Mouse (Mus musculus): ENCODE measurements at regions not wholly inside any gene's neighbourhood (a gene's known extent, or its start where the extent isn't known, plus 50 kb on each side); places are given as distances from the start of the nearest gene placed in this dataset.
A peak's percentile ranks its signal among the peaks of the same experiment; 100 is the strongest.

DNA sequence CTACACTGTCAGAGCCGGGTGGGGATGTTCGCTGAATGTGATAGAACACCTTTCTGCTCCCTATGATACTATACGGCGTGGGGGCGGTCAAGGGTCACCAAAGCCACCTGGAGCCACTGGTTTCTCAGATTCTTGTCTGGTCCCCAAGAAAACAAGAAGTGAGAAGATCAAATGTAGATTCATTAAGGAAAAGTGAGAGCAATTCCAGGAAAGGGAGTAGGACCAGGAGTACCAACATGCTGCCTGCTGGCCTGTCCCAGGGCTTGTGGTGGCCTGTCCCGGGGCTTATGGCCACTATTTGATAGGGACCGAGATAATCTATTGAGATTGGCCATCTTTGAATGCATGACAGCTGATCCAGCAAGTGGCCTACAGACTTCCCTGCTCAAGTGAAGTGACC lies 58.8 kb upstream of the Fut8 start:
- no peak for DNase-seq (ENCODE audit: low read depth, low spot score)

DNA sequence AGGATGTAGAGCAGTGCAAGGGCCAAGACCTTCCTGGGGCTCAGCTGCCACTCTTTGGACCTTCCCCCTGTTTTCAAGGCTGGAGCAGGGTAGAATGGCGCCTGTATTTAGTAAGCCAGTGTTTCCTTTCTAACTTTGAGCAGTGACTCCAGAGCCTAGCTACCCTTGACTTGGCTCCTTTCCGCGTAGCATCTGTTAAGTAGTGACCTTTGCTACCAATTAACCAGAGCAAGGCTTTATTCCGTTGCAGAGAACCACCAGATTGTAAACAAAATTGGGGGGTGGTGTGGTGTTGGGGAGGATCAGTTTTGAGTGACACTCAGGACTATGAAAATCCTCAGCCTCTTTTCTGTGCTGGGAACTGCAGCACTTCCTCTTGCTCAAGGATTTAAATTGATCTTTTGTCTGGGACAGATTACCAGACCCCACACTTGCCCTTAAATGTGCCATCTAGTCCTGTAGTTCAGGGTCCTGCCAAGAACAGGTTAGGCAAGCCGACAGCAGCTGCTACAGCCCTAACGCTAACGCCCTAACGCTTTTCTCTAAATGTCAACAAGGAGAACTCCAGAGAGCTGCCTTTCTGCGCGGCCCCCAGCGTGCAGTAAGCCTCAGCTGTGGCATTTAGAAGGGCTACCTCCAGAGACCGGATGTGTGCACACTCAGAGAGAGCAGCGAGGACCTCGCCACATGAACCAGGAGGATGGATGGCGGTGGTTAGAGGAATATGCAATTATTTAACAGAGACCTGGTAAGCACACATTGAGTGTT lies 59.9 kb upstream of the Fut8 start:
- DNase-seq (ENCODE audit: low read depth, low spot score) = peak; percentile 32

DNA sequence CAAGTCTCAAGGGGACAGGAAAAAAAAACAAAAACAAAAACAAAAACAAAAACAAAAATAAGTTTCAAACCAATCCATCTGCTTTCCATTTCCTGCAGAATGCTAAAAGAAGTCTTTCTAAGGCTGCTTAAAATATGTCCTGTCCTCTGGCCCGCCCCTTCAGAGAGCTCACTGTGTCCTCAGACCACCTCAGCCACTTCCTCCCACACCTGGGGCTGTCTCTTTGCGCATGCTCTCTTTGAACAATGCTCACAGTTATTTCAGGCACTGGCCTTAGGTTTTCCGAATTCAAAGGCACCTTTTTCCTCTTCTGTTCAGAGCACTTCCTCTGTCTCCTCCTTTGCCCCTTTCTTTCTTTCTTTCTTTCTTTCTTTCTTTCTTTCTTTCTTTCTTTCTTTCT lies 60.6 kb upstream of the Fut8 start:
- DNase-seq (ENCODE audit: low read depth, low spot score) = no peak

DNA sequence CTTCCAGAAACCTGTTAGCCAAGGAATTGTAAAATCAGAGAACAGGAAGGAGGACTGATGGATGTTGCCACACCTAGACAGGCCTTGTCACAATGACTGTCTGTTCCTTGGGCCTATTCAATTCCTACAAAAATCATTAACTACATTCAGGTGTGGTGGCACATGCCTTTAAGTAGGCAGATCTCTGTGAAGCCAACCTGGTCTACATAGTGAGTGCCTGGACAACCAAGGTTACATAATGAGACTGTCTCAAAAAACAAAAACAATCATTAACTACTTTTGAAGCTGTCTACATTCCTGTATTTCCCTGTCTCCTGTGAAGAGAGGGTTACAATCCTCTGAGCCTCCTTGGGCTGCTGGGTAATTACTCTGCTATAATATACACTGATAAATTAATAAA lies 63.9 kb upstream of the Fut8 start:
- no peak for DNase-seq (ENCODE audit: low read depth, low spot score)

DNA sequence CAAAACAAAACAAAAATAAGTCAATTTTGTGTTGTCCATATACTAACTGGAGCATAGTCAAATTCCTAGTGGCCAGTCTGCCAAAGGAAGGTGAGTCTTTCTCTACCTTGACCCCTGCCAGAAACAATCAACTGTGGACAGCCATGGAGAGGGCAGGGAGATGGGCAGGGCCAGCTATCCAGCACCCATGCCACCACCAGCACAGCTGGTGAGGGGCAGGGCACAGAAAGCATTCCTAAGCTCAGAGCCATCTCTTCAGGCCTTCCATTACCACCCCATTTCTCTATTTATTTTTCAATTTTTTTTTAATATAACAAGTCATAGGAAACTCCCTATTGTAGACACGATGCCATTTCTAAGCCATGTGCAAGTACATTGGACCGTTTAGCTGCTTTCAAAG lies 65.4 kb upstream of the Fut8 start:
- no peak for DNase-seq (ENCODE audit: low read depth, low spot score)

DNA sequence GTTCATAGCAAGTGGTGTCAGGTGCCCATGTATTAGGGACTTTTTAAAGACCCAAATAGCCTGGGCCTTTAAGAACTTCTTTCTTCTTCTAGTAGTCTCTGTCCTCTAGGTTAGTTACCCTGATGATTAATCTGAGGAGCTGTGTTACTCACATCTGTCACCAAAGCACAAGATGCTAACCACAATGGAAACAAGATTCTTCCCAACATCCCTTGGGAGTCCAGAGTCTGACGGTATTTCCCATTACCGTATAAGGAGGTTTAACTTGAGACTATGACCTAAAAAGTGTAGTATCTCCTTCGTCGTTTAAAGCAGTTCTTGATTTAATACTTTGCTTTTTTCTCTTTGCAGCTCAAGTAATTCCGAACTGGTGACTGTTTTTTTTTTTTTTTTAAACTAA lies 67.7 kb upstream of the Fut8 start:
- DNase-seq (ENCODE audit: low read depth, low spot score) = no peak

DNA sequence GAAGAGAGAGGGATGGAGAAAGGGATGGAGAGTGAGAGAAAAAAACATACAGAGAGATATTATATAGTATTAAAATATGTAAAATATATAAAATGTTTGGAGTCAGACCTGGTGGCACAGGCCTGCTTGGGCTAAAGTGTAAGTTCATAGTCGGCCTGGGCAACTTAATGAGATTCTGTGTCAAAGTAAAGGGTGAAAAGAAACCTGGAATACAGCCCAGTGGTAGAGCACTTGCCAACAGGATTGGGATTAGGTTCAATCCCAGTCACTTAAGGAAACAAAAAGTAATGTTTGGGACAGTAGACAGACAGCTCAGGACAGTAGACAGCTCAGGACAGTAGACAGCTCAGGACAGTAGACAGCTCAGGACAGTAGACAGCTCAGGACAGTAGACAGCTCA lies 69.6 kb upstream of the Fut8 start:
- DNase-seq (ENCODE audit: low read depth, low spot score) = no peak

DNA sequence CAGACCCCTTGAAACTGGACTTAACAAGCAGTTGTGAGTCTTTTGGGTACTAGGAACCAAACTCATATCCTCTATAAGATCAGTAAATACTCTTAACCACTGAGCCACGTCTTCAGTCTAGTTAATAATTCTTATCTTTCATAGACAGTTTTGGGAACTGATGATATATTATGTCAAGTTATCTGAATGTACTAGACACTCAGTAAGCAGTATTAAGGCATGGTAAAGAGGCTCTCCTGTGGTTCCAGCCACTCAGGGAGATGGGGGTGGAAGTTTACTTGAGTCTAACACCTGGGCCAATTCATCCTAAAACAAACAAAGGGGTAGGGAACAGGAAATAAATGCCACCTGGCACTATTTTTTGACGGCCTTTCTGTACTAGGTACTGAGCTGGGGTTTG lies 81.2 kb upstream of the Fut8 start:
- DNase-seq (ENCODE audit: low read depth, low spot score) = no peak

DNA sequence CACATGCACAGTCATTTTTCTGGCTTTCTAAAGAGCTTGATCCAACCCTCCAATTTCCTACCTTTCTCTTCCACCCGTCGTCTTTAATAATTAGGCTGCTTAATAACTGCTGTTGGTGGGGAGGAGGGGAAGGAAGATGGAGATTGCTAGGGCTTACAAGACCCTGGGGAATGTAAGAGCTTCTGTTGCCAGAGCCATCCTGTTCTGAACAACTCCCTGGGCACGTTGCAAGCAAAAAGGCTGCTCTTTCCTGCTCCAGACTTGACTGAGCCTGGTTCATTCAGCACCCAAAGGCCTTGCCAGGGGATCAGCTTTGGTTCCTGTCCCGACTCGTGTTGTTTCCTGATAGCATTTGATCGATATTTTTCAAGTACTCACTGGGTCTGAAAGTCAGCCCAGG lies 82.3 kb upstream of the Fut8 start:
- no peak for DNase-seq (ENCODE audit: low read depth, low spot score)

DNA sequence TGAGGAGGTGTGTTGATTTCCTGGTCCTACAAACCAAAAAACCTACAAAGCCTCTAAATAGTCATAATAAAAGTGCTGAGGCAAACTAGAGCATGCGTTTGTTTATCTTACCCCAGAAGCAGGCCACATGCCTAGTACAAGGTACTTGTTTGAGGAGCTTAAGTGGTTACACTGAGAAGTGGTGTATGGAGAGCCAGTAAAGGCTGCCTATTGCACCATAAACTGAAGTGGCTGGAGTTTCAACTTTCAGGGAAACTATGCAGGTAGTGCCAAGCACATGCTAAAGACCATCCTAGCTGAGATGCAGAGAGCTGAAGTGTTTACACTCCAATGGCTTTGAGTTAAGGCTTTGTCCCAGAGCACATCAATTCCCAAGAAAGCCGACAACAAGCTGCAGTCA lies 86.5 kb upstream of the Fut8 start:
- no peak for DNase-seq (ENCODE audit: low read depth, low spot score)

DNA sequence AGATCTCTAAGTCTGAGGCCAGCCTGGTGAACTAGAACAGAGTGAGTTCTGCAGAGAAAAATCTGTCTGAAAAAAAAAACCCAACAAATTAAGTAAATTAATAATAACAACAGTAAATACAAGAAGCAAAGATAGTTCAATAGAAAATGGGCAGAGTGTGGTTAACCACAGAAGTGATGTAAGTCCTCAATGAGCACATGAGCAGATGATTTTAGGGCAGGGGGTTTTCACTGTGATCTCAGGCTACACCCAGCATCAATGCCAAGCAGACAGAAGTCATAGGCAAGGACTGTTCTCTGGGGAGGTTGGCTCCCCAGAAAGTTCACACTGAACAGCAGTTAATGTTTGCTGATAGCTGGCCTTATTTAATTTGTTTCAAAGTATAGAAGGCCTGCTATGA lies 88.1 kb upstream of the Fut8 start:
- DNase-seq (ENCODE audit: low read depth, low spot score) = no peak

DNA sequence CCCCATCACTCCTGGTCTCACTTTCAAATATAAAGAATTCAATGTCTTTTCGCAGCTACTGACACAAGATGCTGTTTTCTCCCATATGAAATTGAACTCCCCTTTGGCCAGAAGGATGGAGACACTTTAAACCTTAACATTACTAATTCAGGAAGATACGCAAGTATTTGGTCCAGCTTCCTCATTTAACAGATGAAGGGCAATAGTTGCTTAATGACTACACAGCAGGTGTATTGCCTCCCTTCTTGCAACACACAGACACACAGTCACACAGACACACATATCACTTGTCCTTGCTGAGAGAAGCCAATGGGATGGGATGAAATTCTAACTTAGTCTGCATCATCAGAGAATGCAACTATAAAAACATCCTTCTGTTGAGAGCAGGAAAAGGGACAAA lies 89.8 kb upstream of the Fut8 start:
- no peak for DNase-seq (ENCODE audit: low read depth, low spot score)

DNA sequence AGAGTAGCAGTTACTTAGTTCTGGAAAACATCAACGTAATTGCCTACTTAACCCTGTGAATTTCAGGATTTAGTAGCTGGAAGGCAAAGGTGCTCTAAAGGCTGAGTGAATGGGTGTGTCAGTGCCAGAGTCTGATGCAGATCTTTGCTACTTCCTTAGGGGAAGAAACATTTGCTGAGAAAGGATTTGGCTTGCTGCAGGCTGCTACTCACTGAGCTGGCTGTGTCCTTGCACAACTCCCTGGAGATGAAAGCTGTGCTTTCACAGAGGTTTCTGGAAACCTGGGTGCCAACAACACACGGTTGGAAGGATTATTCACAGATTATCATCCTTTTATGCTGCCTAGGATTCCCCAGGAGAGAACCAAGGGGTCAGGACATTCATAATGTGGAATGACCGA lies 94.0 kb upstream of the Fut8 start:
- DNase-seq (ENCODE audit: low read depth, low spot score) = no peak

DNA sequence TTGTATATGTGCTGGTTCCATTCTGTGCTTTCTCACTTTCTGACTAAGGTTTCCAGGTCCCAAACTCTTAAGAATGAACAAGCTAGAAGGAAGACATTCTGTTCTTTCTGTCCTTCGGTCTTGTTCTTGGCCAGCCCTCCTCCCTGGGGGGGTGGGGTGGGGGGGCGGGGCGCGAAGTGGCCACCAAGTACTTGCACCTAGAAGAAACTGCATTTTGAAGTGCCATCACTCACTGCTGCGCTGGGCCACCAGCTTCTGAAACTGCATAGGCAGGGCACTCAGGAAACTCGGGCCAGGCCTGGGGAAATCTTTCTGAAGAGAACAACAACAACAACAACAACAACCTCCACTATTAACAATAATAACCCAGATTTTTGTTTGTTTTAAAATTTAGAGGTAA lies 94.4 kb upstream of the Fut8 start:
- DNase-seq (ENCODE audit: low read depth, low spot score) = no peak

DNA sequence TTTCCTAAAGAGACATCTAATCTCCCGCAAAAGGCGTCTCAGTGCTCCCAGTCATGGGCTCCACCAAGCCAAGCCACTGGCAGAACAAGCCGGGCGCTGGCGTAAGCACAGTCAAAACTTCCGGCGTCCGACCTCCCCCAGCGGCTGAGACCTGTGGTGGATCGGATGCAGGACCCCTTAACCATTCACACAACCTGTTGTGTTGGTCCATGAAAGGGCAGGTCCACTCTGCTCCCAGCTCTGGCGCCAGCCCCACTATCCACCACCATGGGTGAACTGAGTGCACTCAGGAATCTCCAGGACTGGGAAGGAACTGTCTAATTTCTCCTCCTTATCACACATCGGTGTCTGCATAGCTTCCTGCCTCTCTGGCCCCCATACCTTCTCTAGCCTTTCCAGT lies 94.8 kb upstream of the Fut8 start:
- DNase-seq (ENCODE audit: low read depth, low spot score) = no peak

DNA sequence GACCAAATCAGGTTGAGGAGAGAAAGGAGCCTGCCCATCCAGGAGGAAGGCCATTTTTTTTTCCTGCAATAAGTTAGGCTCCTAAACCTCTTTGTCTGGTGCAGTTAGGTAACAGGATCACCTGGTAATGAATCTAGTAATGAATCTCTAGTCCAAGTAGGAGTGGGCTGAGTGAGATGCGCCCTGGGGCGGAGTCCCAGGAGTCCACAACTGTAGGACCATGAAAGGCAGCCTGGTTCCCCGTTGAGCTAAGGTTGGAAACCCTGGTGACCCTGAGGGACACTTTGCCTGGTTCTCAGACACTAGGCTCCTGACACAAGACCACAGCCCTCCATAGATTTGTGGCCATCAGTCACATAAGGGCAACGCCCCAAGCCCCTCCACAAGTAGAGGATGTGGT lies 95.7 kb upstream of the Fut8 start:
- no peak for DNase-seq (ENCODE audit: low read depth, low spot score)

DNA sequence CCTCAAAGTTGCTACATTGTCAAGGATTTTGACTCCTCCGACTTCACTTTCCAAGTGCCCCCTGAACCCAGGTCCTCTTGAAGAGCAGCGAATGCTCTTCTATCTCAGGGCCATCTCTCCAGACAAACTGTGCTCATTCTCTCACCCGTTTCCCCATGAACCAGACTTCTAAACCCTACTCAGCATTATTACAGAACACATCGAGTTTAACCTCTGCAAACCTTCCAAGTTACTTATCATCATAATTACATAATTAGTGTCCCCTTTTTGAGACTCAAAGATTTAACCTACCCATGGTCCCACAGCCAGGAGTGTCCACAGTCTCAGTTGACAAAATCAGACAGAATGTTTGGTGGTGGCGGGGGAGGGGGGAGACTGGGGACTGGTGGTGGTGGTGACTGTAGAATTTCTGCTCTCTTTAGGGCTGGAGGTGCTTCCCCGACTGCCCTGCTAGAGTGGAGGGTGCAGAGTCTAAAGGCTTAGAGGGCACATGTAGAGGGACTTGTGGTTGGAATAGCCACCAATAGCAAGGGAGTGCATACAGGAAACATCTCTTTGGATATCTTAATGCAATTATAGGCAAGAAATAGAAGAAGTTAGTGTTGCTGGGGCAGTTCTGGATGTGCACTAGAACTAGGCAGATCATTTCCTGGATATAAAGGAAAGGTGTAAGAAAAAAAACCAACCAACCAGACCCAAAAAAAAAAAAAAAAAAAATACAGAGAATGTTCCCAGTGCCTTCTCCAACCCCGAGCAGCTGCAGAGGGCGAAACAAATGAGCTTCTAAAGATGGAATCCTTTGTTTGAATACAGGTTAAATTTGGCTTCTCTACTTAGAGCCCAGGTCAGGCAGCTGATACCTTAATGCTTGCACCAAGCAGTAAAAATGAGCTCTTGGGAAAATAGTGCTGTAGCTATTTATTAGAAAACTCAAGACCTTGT lies 96.4 kb upstream of the Fut8 start:
- DNase-seq (ENCODE audit: low read depth, low spot score) = no peak

DNA sequence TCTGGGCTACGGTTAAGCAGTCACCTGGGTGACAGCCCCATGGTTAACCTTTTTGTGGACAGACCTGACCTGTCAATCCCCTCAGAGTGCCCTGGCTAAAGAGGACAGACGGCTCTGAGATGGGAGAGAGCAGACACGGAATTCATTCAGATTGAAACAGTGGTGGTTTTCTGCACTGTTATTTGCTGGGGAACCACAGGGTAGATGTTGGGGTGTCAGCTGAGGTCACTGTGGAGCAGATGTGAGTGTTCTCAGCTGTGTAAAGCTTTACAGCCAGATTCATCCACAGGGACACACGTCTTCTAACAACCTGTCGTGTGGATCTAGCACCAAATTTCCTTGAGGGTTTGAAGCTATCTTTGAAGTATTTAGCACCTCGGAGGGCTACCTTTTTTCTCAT lies 97.3 kb upstream of the Fut8 start:
- no peak for DNase-seq (ENCODE audit: low read depth, low spot score)

DNA sequence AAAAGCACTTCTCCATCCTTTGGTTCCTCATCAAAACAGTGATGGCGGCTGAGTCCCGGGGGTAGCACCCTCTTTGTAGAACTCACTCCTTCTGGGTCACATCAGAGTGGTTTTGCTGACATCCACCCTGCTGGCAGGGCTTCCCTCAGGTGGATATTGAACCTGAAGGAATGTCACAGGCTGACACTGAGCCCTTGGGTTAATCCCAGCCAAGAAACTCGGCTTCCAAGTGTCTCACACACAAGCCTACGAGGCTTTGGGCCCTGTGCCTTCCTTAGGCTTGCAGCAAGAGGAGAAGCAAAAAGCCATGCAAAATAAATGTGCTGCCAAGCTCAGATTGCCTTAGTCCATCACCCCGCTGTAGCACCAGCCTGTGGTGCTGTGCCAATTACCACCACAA lies 97.8 kb upstream of the Fut8 start:
- DNase-seq (ENCODE audit: low read depth, low spot score) = no peak

DNA sequence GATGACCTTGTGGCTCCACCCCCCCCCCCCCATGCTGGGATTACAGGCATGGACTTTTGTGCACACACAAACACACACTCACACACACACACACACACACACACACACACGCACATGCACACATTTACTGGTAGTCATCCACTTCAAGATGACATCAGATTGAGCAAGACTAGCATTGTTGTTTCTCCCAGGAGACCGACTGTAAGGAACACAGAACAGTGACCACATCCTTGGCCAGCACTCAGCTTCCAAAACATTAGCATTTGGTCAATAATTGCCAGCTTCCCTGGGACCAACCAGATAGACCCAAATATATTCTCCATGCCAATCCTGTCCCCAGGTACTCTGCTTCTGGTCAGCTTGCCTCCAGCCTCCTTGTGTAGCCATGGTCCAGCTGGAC lies 98.2 kb upstream of the Fut8 start:
- no peak for DNase-seq (ENCODE audit: low read depth, low spot score)

DNA sequence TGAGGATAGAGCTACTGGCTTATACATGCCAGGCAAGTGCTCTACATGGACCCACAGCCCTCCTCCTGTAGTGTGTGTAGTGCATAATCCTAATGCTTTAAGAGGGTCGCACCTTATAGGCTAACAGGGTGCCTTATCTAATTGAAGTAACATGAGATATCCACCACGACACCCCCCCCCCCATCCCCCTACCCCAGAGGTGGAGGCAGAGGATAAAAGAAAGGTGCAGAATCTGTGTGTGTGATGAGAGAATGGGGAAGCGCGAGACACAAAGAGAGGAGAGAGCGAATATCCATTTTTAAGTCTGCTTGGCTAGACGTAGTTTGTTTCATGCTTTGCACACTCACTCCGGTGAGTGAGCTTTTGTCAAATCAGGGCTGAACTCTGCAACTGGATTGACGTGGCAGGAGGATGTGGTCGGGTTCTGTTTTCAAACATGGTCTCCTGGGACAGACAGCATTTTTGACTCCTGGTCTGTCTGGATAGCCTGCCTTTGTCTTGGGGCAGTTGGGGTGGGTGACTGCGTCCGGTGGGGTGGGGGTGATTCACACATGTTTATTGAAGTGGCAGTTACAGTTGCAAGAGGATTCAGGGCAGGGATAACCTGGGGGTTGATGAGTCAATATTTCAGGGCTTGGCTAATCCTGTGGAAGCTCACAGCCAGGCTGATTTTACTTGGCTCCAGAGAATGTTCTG lies 99.3 kb upstream of the Fut8 start:
- DNase-seq (ENCODE audit: low read depth, low spot score) = no peak

DNA sequence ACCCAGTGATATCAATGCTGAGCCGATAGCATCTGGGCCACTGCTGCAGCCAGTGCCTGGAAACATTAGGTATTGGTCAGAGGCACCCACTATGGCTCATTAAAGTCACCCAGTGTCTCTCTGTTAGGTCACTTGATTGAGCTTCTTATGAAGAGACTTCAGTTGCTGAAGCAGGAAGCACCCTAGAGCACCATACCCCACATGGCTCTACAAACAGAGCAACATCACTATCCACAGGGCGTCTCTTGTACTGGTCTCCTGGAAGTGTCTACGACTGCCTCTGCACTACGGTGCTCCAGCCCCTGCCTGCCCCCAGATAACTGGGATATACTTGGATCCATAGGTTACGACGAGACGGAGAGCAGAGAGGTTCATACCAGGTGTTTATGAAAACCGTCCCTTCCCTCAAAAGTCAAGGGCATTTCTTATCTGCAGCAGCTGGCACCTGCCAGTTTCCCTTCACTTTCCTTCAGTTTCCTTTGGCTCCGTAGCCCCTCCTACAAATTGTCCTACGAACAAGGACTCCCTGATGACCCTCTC lies 100.6 kb upstream of the Fut8 start:
- no peak for DNase-seq (ENCODE audit: low read depth, low spot score)

Data from forelimb bud, embryonic 11.5 days (tissue).